Mouse (Mus musculus) left cerebral cortex, adult 2 months (tissue): ENCODE measurements at regions not wholly inside any gene's neighbourhood (a gene's known extent, or its start where the extent isn't known, plus 50 kb on each side); places are given as distances from the start of the nearest gene placed in this dataset.
A peak's percentile ranks its signal among the peaks of the same experiment; 100 is the strongest.
"Not testable (repeated sequence)": the region's sequence is repeated elsewhere in the genome, so short reads cannot be mapped to it uniquely, and the experiment has no call there.

Source experiments
- DNase-seq, 2 experiments: peaks; one replicate each; pipeline ENCODE4 v3.0.0; 2021 to 2022; ENCODE audit warnings: low spot score in 2 of 2, mixed read lengths in 1 of 2; ENCODE audit errors: extremely low spot score in 1 of 2
- H3K27ac ChIP-seq: fragments of 200-600 bp; 2 replicates; pipeline ENCODE4 v1.8.1; 2022
- H3K4me3 ChIP-seq: fragments of 200-600 bp; 2 replicates; pipeline ENCODE4 v1.8.1; 2022
- CTCF ChIP-seq: fragments of 200-600 bp; IDR thresholded peaks from 2 replicates; pipeline ENCODE4 v1.8.1; 2022; ENCODE audit warnings: antibody characterized with exemption, mild to moderate bottlenecking, moderate library complexity
- intact Hi-C: fragments of 180-260 bp; cut with DNase I; formaldehyde crosslinking; loops from one replicate; pipeline ENCODE4 v1.15.1; 2025

- H3K4me3 ChIP-seq: no peak overlapping the region
- intact Hi-C loops: no loop called here
- no peak for TF ChIP-seq CTCF
- no peak for DNase-seq
- no peak overlapping the region for H3K27ac ChIP-seq
These were observed 686.0 kb upstream of the Ghitm start for GRCm38 (mm10) chr14:37820918-37821632.

- no peak for DNase-seq
- H3K4me3 ChIP-seq: no peak overlapping the region
- no peak overlapping the region for H3K27ac ChIP-seq
- peak; percentile 32 for TF ChIP-seq CTCF
- intact Hi-C loops: no loop called here
These were observed 684.9 kb upstream of the Ghitm start for GRCm38 (mm10) chr14:37819959-37820358.

- Histone ChIP-seq H3K4me3 (no peak overlapping the region), H3K27ac (no peak overlapping the region)
- no peak for DNase-seq
- TF ChIP-seq CTCF: no peak
- intact Hi-C loops: no loop called here
These were observed 660.6 kb upstream of the Ghitm start for GRCm38 (mm10) chr14:37795642-37796041.

GRCm38 (mm10) chr14:37765729-37766128 is 630.7 kb upstream of the Ghitm start:
- TF ChIP-seq CTCF: no peak
- intact Hi-C loops: no loop called here
- no peak for DNase-seq
- H3K4me3 ChIP-seq: no peak overlapping the region
- H3K27ac ChIP-seq: no peak overlapping the region

- DNase-seq, H3K4me3 ChIP-seq, H3K27ac ChIP-seq, intact Hi-C loops: not testable (repeated sequence)
These were observed 614.6 kb upstream of the Ghitm start for GRCm38 (mm10) chr14:37749661-37750060.

GRCm38 (mm10) chr14:37749162-37749561 is 614.1 kb upstream of the Ghitm start:
- TF ChIP-seq CTCF: no peak
- H3K4me3 ChIP-seq: no peak overlapping the region
- intact Hi-C loops: no loop called here
- no peak for DNase-seq
- H3K27ac ChIP-seq: no peak overlapping the region

GRCm38 (mm10) chr14:37743048-37743447 is 608.0 kb upstream of the Ghitm start:
- no peak for TF ChIP-seq CTCF
- no peak for DNase-seq
- intact Hi-C loops: no loop called here
- H3K4me3 ChIP-seq: no peak overlapping the region
- H3K27ac ChIP-seq: no peak overlapping the region

- H3K27ac ChIP-seq, H3K4me3 ChIP-seq, intact Hi-C loops, DNase-seq: not testable (repeated sequence)
These were observed 607.4 kb upstream of the Ghitm start for GRCm38 (mm10) chr14:37742426-37742825.
